Mouse (Mus musculus) ES-Bruce4 (cell line): ENCODE measurements at regions not wholly inside any gene's neighbourhood (a gene's known extent, or its start where the extent isn't known, plus 50 kb on each side); places are given as distances from the start of the nearest gene placed in this dataset.

Experiments used
- CTCF ChIP-seq: IDR thresholded peaks from one replicate; pipeline ENCODE4 v1.8.1; 2011; ENCODE audit warnings: low read depth, low read length
- POLR2A ChIP-seq: IDR thresholded peaks from one replicate; pipeline ENCODE4 v1.8.1; 2011; ENCODE audit warnings: low read length; ENCODE audit not compliant: insufficient read depth

DNA sequence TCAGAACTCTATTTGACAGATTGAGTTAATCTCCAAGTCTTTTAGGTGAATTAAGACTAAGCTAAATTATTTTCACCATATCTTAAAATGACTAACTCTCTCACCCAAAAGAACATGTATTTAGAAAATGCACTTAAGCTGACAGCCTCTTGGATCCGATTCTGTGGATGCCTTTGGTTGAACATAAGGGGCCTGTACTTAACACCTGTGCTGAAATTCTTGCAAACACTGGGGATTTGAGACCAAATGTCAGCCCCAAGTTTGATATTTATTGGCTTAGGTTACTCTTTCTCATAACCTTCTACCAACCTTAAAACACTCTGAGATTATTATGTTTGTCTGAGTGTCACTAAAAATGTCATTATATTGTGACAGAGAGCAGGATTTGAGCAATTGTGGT lies 126.6 kb upstream of the C9orf72 start:
- TF ChIP-seq CTCF = no peak
- no peak for TF ChIP-seq POLR2A
